Mouse (Mus musculus) midbrain, embryonic 10.5 days (tissue): ENCODE measurements at regions not wholly inside any gene's neighbourhood (a gene's known extent, or its start where the extent isn't known, plus 50 kb on each side); places are given as distances from the start of the nearest gene placed in this dataset.

Source experiments
- DNase-seq: peaks from one replicate; pipeline ENCODE4 v3.0.0-alpha.2; 2017; ENCODE audit warnings: low spot score
- H3K27ac ChIP-seq: fragments of 300-500 bp; sonication (generic); replicated peaks from 2 replicates; pipeline ENCODE4 v1.5.1; 2016; ENCODE audit warnings: mild to moderate bottlenecking
- H3K27me3 ChIP-seq: fragments of 300-500 bp; sonication (generic); 2 replicates; pipeline ENCODE4 v1.6.1; 2016; ENCODE audit warnings: low read depth, mild to moderate bottlenecking; ENCODE audit not compliant: poor library complexity, severe bottlenecking
- H3K36me3 ChIP-seq: fragments of 300-500 bp; sonication (generic); 2 replicates; pipeline ENCODE4 v1.6.1; 2016; ENCODE audit warnings: mild to moderate bottlenecking, moderate library complexity
- H3K4me1 ChIP-seq: fragments of 300-500 bp; sonication (generic); 2 replicates; pipeline ENCODE4 v1.6.1; 2016
- H3K4me3 ChIP-seq: fragments of 300-500 bp; sonication (generic); 2 replicates; pipeline ENCODE4 v1.5.1; 2016; ENCODE audit warnings: mild to moderate bottlenecking, moderate library complexity
- H3K9me3 ChIP-seq: fragments of 300-500 bp; sonication (generic); replicated peaks from 2 replicates; pipeline ENCODE4 v1.6.1; 2016; ENCODE audit warnings: mild to moderate bottlenecking
- WGBS: fragments of 180-500 bp; shearing (Covaris S2); methylation state at CpG from one replicate; pipeline ENCODE4 v1.1.7; 2016; 5-methylcytosine and 5-hydroxymethylcytosine counted together

DNA sequence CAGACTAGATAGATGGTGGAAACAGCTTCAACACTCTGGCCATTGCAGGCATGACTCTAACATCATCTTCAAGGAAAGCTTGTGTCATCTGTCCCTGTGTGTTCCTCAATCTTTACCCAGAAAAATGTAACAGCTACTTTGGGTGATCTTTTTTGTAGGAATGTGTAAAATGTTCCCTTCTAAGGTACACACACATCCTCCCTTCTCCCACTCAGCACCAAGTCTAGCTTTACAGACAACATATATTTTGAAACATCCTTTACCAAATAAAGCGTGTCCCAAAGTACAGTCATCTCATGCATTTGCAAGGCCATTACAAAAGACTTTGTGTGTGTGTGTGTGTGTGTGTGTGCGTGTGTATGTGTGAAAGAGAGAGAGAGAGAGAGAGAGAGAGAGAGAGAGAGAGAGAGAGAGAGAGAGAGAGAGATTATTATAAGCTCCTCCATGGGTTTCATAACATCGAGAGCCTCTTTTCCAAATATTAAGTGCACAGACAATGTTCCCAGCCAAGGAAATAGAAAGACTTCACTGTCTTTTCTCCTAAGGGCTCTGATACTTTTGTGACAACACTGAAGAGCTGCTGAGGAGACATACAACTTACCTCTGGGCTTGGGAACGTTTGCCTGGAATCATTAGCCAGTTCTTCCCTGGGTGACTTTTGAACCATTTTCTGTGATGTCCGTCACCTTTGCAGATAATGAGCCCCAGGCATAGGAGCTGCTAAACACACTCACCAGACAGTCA is 164.0 kb downstream of the Fzd1 start:
- no peaks in the 10 kb centered on the region for H3K36me3 ChIP-seq
- no peaks in the 10 kb centered on the region for H3K9me3 ChIP-seq
- H3K27ac ChIP-seq, result no peak overlapping the region
- H3K4me3 ChIP-seq, result no peak overlapping the region
- no peaks in the 10 kb centered on the region for H3K27me3 ChIP-seq
- no peaks in the 10 kb centered on the region for H3K4me1 ChIP-seq
- DNase-seq, result no peak
- WGBS, result 84% methylated on average over 5 of the region's 5 CpGs

DNA sequence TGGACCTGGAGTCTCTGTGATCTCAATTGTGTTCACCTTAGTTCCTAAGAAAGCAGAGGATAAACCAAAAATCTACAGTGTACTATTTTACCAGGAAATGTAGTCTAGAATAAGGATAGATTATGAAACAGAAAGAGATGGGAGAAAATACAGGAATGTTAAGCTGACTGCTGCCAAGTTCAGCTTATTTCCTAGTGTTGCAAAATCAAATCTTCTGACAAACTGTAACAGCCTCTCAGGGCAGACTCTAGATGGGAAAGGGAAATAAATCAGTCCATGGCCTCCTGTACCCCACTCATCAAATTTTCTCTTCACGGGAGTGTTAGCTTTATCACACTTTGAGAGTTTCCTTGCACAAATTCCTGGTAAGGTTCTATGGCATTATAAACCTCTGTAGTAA is 166.1 kb downstream of the Fzd1 start:
- Histone ChIP-seq H3K4me3 (no peak overlapping the region), H3K27me3 (no peaks in the 10 kb centered on the region), H3K9me3 (peaks cover 5% of the 10 kb centered on the region; the same call in 1 of the 2 replicates), H3K4me1 (no peaks in the 10 kb centered on the region), H3K27ac (no peak overlapping the region), H3K36me3 (no peaks in the 10 kb centered on the region)
- 86% methylated on average over 1 of the region's 1 CpGs for WGBS
- DNase-seq, result no peak

DNA sequence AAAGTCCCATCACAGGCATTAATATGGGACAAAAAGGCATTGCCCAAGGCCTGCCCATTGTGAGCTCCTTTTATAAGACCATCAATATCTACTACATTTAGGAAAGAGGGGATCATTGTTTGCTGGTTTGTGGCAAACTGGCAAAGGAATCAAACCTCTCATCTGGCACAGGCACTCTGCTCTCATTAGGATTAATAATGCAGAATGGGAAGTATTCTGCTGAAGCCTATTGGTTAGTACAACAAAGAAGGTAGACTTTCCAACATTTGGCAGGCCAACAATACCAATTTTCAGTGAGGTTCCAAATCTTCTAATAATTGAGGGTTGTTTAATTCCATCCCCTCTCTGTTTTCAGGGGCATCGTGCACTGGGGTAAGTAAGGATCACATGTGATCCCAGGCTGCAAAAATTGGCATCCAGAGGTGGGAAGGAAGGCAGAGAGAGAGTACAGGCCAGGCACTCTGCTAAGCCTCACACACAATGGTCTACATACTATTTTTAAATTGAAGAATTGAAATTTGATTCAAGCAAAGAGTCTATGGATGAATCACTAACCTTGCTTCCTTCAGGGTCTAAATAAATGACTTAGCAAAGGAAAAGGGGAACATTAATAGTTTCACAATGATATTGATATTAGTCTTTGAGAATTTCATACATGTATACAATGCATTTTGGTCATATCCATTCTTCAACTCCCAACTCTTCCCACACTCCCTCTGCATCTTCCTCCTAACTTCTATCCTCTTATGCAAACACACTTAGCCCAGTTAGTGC is 174.9 kb downstream of the Fzd1 start:
- WGBS, result 79% methylated on average over 1 of the region's 1 CpGs
- no peaks in the 10 kb centered on the region for H3K36me3 ChIP-seq
- no peaks in the 10 kb centered on the region for H3K27me3 ChIP-seq
- no peaks in the 10 kb centered on the region for H3K4me1 ChIP-seq
- no peak for DNase-seq
- no peak overlapping the region for H3K27ac ChIP-seq
- no peak overlapping the region for H3K4me3 ChIP-seq
- peaks cover 5% of the 10 kb centered on the region; the same call in 1 of the 2 replicates for H3K9me3 ChIP-seq

DNA sequence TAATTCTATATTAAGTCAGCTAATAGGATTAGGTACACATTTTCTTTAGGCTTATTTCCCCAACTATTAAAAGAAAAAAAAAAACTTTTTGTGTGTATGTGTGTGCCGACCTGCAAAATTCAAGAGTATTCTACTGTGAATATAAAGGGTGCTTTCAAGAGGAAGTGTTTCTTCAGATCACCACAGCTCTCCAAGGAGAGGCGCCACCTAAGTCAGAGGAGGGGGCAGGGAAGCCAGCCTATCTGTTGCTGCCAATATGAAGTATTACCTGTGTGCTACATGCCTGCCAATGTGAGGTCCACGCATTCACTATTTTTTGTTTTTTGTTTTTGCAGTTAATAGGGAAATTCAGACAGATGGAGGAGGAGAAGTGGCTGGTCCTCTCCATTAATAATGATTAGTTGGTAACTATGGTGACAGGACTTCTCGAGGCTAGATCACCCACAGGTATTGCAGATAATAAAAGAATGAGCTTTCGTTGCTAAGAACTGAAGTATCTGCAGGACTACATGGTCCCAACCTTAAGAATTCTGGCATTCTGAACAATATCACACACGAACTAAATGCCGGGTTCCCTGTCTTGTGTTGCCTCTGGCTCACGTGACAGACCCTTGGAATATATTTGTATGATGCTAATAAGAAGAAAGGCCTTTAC is 177.5 kb downstream of the Fzd1 start:
- Histone ChIP-seq H3K27me3 (no peaks in the 10 kb centered on the region), H3K27ac (no peak overlapping the region), H3K36me3 (no peaks in the 10 kb centered on the region), H3K4me3 (no peak overlapping the region), H3K9me3 (no peaks in the 10 kb centered on the region), H3K4me1 (no peaks in the 10 kb centered on the region)
- WGBS, result 84% methylated on average over 8 of the region's 8 CpGs
- DNase-seq, result no peak

DNA sequence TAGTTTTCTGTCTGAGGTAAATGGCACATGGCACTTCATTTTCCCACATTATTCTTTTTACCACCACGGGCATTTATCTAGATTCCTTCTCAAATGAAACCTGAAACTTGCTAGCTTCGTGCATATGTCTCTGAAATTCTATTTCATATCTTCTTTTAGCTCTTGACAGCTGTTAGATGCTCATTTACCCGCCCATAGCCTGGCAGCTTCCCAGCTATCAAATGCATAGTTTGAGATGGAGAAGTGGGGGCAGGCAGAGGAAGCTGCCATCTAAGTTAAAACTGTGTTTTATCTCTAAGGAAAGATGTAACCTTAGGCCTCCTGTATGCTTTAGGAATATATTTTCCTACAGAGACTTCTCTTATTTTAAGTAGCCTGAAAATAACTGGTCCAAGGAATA is 179.0 kb downstream of the Fzd1 start:
- 82% methylated on average over 3 of the region's 3 CpGs for WGBS
- Histone ChIP-seq H3K27me3 (no peaks in the 10 kb centered on the region), H3K9me3 (no peaks in the 10 kb centered on the region), H3K36me3 (no peaks in the 10 kb centered on the region), H3K27ac (no peak overlapping the region), H3K4me3 (no peak overlapping the region), H3K4me1 (no peaks in the 10 kb centered on the region)
- no peak for DNase-seq

DNA sequence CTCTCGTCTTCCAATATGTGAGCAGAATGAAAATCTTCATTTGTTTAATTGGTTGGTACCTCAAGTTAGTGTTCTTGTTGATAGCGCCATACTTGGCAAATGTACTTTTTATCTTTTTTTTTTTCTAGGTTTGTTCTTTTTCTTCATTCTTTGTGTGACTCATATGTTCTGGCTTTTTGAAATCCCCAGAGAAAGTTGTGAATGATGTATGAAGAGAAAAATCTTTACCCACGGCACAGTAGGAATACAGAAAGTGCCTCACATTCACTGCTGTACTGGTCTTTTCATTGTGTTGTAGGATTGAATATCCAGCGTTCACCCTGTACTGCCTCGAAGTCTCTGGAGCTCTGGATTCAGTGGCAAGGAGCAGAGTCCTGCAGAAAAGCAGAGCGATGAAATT is 180.7 kb downstream of the Fzd1 start:
- H3K36me3 ChIP-seq, result no peaks in the 10 kb centered on the region
- 91% methylated on average over 6 of the region's 6 CpGs for WGBS
- H3K27me3 ChIP-seq, result no peaks in the 10 kb centered on the region
- no peaks in the 10 kb centered on the region for H3K9me3 ChIP-seq
- no peaks in the 10 kb centered on the region for H3K4me1 ChIP-seq
- no peak overlapping the region for H3K27ac ChIP-seq
- no peak for DNase-seq
- H3K4me3 ChIP-seq, result no peak overlapping the region

DNA sequence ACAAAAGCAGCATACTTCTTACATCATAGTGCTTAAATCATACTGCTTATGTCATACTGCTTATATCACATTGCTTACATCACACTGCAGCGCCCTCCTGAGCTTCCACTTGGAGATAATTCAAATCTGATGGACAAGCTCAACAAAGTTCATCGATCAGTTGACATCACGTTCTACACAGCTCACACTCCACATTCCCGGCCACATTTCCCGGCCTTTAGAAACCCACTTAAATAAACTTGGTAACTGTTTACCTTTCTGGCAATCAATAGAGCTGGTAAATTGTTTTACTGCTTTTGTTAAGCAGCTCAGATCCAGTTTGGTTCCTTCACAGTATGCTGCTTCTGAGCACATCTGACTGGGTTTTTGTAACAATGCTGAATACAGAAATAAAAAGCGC is 194.0 kb downstream of the Fzd1 start:
- Histone ChIP-seq H3K27me3 (no peaks in the 10 kb centered on the region), H3K9me3 (no peaks in the 10 kb centered on the region), H3K4me3 (no peak overlapping the region), H3K4me1 (no peaks in the 10 kb centered on the region), H3K27ac (no peak overlapping the region), H3K36me3 (no peaks in the 10 kb centered on the region)
- WGBS, result 80% methylated on average over 6 of the region's 6 CpGs
- DNase-seq, result no peak

DNA sequence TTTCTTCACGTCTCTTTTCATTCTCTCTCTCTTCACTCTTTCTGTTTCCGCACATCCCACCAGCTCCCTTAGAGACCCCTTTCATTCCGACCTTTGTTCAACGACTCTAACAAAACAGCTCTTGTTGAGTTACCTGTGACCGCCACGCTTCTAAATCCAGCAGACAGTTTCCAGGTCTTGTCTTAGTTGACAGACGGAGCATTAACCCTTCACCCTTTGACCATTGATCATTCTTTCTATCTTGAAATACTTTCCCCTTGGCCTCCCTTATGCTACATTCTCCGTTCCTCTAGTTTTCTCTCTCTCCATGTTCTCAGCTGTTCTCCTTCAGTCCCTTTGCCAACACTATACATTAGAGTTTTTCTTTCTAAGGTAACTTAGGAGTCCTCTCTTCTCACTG is 196.2 kb downstream of the Fzd1 start:
- 87% methylated on average over 8 of the region's 8 CpGs for WGBS
- Histone ChIP-seq H3K9me3 (no peaks in the 10 kb centered on the region), H3K4me3 (no peak overlapping the region), H3K27me3 (no peaks in the 10 kb centered on the region), H3K36me3 (no peaks in the 10 kb centered on the region), H3K27ac (no peak overlapping the region), H3K4me1 (no peaks in the 10 kb centered on the region)
- DNase-seq, result no peak

DNA sequence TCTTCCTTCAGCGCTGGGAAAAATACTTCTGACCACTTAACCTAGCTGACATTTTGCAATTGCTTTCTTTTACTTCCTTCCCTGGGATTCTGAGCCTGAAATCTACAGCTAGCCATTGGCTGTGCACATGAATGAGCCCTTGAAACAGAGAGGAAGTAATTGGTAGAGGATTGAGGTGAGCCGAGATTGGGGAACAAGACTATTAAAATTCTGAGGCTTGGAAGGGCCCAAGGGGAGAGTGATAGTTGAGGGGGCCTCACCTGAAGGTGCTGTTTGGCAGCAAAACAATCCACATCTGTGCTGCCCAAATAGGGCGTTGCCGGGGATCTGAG is 196.7 kb downstream of the Fzd1 start:
- H3K4me3 ChIP-seq, result no peak overlapping the region
- WGBS, result 86% methylated on average over 4 of the region's 4 CpGs
- no peaks in the 10 kb centered on the region for H3K27me3 ChIP-seq

DNA sequence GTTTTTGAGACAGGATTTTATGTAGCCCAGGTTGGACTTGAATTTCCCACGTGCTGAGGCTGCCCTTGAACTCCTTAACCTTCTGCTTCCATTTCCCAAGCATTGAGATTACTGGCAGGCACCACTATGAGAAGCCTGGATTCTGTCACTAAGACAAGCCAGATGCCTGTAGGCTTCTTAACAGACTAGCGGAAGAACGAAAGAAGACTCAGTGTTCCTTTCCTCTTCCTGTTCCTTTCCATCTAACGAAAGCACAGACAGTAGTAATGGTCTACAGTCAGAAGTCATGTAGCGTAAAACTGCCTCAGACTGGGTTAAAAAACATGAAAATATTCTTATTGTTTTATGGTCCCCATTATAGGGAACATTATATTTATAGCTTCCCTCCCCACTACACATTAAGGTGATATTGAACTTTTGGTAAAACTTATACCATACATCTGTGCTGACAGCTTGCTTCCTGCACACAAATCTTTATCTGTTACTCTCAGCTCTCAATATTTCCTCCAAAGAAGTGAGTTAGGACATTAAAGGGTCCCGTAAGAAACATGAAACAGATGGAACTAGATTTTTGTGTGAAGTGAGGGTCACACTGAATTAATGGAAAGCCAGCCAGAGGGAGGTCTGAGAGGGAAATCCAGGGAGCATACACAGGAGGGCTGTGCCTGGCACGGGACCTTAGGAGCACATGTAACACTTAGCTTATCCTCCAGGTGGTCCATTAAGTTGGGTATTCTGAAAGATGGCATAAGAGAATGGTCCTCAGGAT is 197.3 kb downstream of the Fzd1 start:
- no peak overlapping the region for H3K27ac ChIP-seq
- WGBS, result 84% methylated on average over 7 of the region's 7 CpGs
- H3K4me1 ChIP-seq, result no peaks in the 10 kb centered on the region
- no peaks in the 10 kb centered on the region for H3K27me3 ChIP-seq
- DNase-seq, result no peak
- no peak overlapping the region for H3K4me3 ChIP-seq
- H3K9me3 ChIP-seq, result no peaks in the 10 kb centered on the region
- no peaks in the 10 kb centered on the region for H3K36me3 ChIP-seq

More for the DNA sequence above, 196.7 kb downstream of the Fzd1 start:
- Histone ChIP-seq H3K36me3 (no peaks in the 10 kb centered on the region), H3K9me3 (no peaks in the 10 kb centered on the region), H3K4me1 (no peaks in the 10 kb centered on the region), H3K27ac (no peak overlapping the region)
- no peak for DNase-seq

DNA sequence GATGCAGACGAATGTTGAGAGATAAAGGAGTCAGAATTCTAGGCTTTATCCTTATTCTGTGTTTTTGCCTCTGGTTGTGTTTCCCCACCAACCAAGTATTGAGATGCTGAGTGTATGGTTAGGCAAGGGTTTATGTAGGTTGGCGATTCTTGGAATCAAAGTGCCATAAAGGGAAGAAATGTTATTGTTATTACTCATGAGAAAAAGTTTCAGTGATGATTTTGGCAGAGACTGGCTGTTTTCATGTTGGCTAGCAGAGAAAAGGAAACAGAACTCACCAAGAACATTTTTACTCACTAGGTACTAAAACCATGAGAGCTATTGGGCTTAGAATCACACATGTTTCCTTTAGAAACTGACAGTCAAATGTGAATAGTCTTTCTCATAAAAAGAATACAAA is 202.9 kb downstream of the Fzd1 start:
- Histone ChIP-seq H3K36me3 (no peaks in the 10 kb centered on the region), H3K9me3 (no peaks in the 10 kb centered on the region), H3K27me3 (no peaks in the 10 kb centered on the region), H3K4me1 (no peaks in the 10 kb centered on the region), H3K27ac (no peak overlapping the region), H3K4me3 (no peak overlapping the region)
- no peak for DNase-seq
- 71% methylated on average over 2 of the region's 2 CpGs for WGBS

DNA sequence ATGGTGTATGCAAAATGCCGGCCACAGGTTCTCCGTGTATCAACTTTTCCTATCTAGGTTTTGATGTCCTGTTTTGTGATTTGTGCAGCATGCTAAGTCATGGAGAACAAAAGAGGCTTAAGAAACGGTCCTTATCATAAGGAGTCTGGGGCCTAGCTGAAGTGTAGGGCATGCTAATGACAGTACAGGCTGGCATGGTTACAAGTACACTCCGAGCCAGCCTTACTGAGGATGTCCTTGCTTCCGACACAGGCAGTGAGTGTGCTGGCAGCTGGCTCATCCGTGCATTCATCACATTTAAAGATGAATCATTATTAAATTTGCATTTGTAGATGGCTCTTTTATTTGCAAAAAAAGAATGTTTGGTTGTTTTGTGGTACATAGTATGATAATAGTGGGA is 219.3 kb downstream of the Fzd1 start:
- Histone ChIP-seq H3K27me3 (no peaks in the 10 kb centered on the region), H3K36me3 (no peaks in the 10 kb centered on the region), H3K9me3 (no peaks in the 10 kb centered on the region), H3K27ac (no peak overlapping the region), H3K4me3 (no peak overlapping the region), H3K4me1 (peaks cover 6% of the 10 kb centered on the region; the same call in 1 of the 2 replicates)
- no peak for DNase-seq
- 78% methylated on average over 6 of the region's 6 CpGs for WGBS
